Mouse (Mus musculus): ENCODE measurements around the gene Heatr1.

GRCm38 (mm10) chr13:12346837-12347236 lies 48.0 kb upstream of the Heatr1 start:
- TF ChIP-seq CTCF (IDR thresholded peaks at IDR 0.05; ENCODE audit: low read depth) (no peak), EP300 (IDR thresholded peaks at IDR 0.05; ENCODE audit: low read depth) (no peak)

Data from liver, embryonic 14.5 days (tissue).